Mouse (Mus musculus) kidney, embryonic 16.5 days (tissue): Measurements from ENCODE around the gene Nr4a1. TPM values are rescaled to one million over a fixed set of nuclear protein-coding genes. Genes with fewer than 3 reads are reported as not detected.

Source experiments
- ATAC-seq: fragments of 200-750 bp; cut with Nextera tagmentation; 2 replicates; pipeline ENCODE4 v1.8.0; 2017; ENCODE audit warnings: moderate TSS enrichment; ENCODE audit not compliant: low FRiP score, low TSS enrichment
- H3K27ac ChIP-seq: fragments of 300-500 bp; sonication (generic); 2 replicates; pipeline ENCODE4 v1.5.1; 2014; ENCODE audit warnings: low read length
- H3K27me3 ChIP-seq: fragments of 300-500 bp; sonication (generic); 2 replicates; pipeline ENCODE4 v1.6.1; 2014; ENCODE audit warnings: low read length, control low read depth, mixed read lengths; ENCODE audit not compliant: insufficient read depth
- H3K36me3 ChIP-seq: fragments of 300-500 bp; sonication (generic); 2 replicates; pipeline ENCODE4 v1.6.1; 2014; ENCODE audit warnings: low read length, control low read depth, mixed read lengths; ENCODE audit not compliant: insufficient read depth
- H3K4me1 ChIP-seq: fragments of 300-500 bp; sonication (generic); 2 replicates; pipeline ENCODE4 v1.6.1; 2014; ENCODE audit warnings: low read length, control low read depth, mixed read lengths; ENCODE audit not compliant: insufficient read depth
- H3K4me2 ChIP-seq: fragments of 300-500 bp; sonication (generic); replicated peaks from 2 replicates; pipeline ENCODE4 v1.6.1; 2014; ENCODE audit warnings: low read depth, low read length
- H3K4me3 ChIP-seq: fragments of 300-500 bp; sonication (generic); 2 replicates; pipeline ENCODE4 v1.5.1; 2014; ENCODE audit warnings: mild to moderate bottlenecking, low read length
- H3K9ac ChIP-seq: fragments of 300-500 bp; sonication (generic); replicated peaks from 2 replicates; pipeline ENCODE4 v1.6.1; 2014; ENCODE audit warnings: low read length
- H3K9me3 ChIP-seq: fragments of 300-500 bp; sonication (generic); 2 replicates; pipeline ENCODE4 v1.6.1; 2016; ENCODE audit warnings: low read length, control low read depth
- WGBS: fragments of 180-500 bp; shearing (Covaris S2); extraction: QIAGEN DNeasy Blood & Tissue Kit; methylation state at CpG from one replicate; pipeline ENCODE4 v1.1.7; 2014; 5-methylcytosine and 5-hydroxymethylcytosine counted together
- polyA plus RNA-seq: library from polyadenylated mRNA; unstranded; fragments of >200 nt; fragmentation: Nextera tagmentation; extraction: Ambion mirVana; gene quantifications from 2 replicates; pipeline ENCODE4 v1.2.1, GENCODE M21; 2015

The Nr4a1 gene
- polyA plus RNA-seq, 1 experiment from 2014 or later: 11.9 TPM

- Histone ChIP-seq H3K36me3 (peaks cover 17% of the 10 kb centered on the region), H3K4me1 (peaks cover 48% of the 10 kb centered on the region), H3K9ac (no peak overlapping the region), H3K4me3 (no peak overlapping the region), H3K27me3 (no peaks in the 10 kb centered on the region), H3K4me2 (no peak overlapping the region), H3K27ac (no peak overlapping the region), H3K9me3 (no peaks in the 10 kb centered on the region)
- no peak for ATAC-seq
- WGBS: 52% methylated on average over 4 of the region's 4 CpGs
Measured at GRCm38 (mm10) chr15:101232607-101233006, 21.5 kb upstream of the Nr4a1 start.

GRCm38 (mm10) chr15:101233183-101233582, 20.9 kb upstream of the Nr4a1 start:
- H3K4me1 ChIP-seq: peaks cover 42% of the 10 kb centered on the region

DNA sequence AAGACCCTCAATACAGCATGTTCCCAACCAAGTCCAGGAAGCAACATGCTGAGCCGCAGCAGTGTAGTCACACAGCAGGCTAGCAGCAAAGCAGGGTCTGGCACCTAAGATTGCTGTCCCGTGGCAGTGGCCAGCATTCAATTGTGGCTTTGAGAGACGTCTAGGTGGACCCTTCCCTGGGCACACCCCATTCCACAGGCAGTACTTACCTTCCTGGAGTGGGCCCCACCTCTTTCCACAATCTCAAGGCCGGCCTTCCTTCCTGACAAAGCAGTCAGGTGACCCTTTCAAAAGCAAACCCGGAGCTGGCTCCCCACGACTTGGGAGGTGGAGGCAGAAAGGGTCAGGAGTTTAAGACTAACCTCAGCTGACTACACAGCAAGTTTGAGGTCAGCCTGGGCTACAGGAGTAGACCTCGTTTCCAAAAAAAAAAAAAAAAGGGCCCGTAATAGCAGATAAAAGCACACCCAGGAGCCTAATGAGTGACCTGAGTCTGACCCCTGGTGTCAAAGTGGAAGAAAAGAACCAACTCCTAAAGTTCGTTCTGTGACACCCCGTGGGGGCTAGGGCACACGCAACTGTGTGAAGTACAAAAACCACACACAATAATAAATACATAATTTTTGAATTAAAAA, 20.3 kb upstream of the Nr4a1 start:
- no peaks in the 10 kb centered on the region for H3K9me3 ChIP-seq
- 0 out of 2 replicates have a peak, but pooled peaks cover 3% of the 10 kb centered on the region for H3K27me3 ChIP-seq
- no peak overlapping the region for H3K4me3 ChIP-seq
- WGBS: 33% methylated on average over 11 of the region's 11 CpGs
- H3K4me2 ChIP-seq: no peak overlapping the region
- H3K36me3 ChIP-seq: peaks cover 17% of the 10 kb centered on the region
- H3K4me1 ChIP-seq: peaks cover 40% of the 10 kb centered on the region
- no peak overlapping the region for H3K27ac ChIP-seq
- ATAC-seq: no peak
- no peak overlapping the region for H3K9ac ChIP-seq

More at GRCm38 (mm10) chr15:101233183-101233582, 20.9 kb upstream of the Nr4a1 start:
- H3K36me3 ChIP-seq: peaks cover 17% of the 10 kb centered on the region
- WGBS: 83% methylated on average over 3 of the region's 3 CpGs
- H3K4me2 ChIP-seq: no peak overlapping the region
- no peak overlapping the region for H3K4me3 ChIP-seq
- H3K27me3 ChIP-seq: 0 out of 2 replicates have a peak, but pooled peaks cover 3% of the 10 kb centered on the region
- ATAC-seq: no peak
- no peaks in the 10 kb centered on the region for H3K9me3 ChIP-seq
- no peak overlapping the region for H3K9ac ChIP-seq
- no peak overlapping the region for H3K27ac ChIP-seq

GRCm38 (mm10) chr15:101234611-101235341, 19.3 kb upstream of the Nr4a1 start:
- Histone ChIP-seq H3K4me2 (no peak overlapping the region), H3K4me3 (no peak overlapping the region), H3K9me3 (no peaks in the 10 kb centered on the region), H3K9ac (no peak overlapping the region), H3K27me3 (0 out of 2 replicates have a peak, but pooled peaks cover 3% of the 10 kb centered on the region), H3K4me1 (peaks cover 38% of the 10 kb centered on the region), H3K36me3 (peaks cover 9% of the 10 kb centered on the region), H3K27ac (no peak overlapping the region)
- 75% methylated on average over 10 of the region's 10 CpGs for WGBS
- ATAC-seq: no peak

GRCm38 (mm10) chr15:101235342-101235698, 18.7 kb upstream of the Nr4a1 start:
- no peak for ATAC-seq
- Histone ChIP-seq H3K4me3 (no peak overlapping the region), H3K4me1 (peaks cover 38% of the 10 kb centered on the region), H3K27me3 (0 out of 2 replicates have a peak, but pooled peaks cover 3% of the 10 kb centered on the region), H3K36me3 (peaks cover 9% of the 10 kb centered on the region), H3K27ac (peak overlapping the region; percentile 21; the same call in 1 of the 2 replicates), H3K9me3 (no peaks in the 10 kb centered on the region), H3K9ac (no peak overlapping the region), H3K4me2 (no peak overlapping the region)
- 41% methylated on average over 5 of the region's 5 CpGs for WGBS

GRCm38 (mm10) chr15:101235728-101236327, 18.2 kb upstream of the Nr4a1 start:
- H3K9ac ChIP-seq: peak overlapping the region; percentile 9; the same call in 1 of the 2 replicates
- 17% methylated on average over 12 of the region's 12 CpGs for WGBS

GRCm38 (mm10) chr15:101236878-101237277, 17.2 kb upstream of the Nr4a1 start:
- no peak overlapping the region for H3K4me2 ChIP-seq
- WGBS: 9% methylated on average over 3 of the region's 3 CpGs

More at GRCm38 (mm10) chr15:101235728-101236327, 18.2 kb upstream of the Nr4a1 start:
- Histone ChIP-seq H3K27me3 (0 out of 2 replicates have a peak, but pooled peaks cover 3% of the 10 kb centered on the region), H3K9me3 (no peaks in the 10 kb centered on the region), H3K4me1 (peaks cover 39% of the 10 kb centered on the region), H3K36me3 (peaks cover 7% of the 10 kb centered on the region), H3K4me2 (peak overlapping the region; percentile 28), H3K4me3 (no peak overlapping the region), H3K27ac (peak overlapping the region; percentile 35; the same call in 1 of the 2 replicates)
- ATAC-seq: peak; percentile 35

DNA sequence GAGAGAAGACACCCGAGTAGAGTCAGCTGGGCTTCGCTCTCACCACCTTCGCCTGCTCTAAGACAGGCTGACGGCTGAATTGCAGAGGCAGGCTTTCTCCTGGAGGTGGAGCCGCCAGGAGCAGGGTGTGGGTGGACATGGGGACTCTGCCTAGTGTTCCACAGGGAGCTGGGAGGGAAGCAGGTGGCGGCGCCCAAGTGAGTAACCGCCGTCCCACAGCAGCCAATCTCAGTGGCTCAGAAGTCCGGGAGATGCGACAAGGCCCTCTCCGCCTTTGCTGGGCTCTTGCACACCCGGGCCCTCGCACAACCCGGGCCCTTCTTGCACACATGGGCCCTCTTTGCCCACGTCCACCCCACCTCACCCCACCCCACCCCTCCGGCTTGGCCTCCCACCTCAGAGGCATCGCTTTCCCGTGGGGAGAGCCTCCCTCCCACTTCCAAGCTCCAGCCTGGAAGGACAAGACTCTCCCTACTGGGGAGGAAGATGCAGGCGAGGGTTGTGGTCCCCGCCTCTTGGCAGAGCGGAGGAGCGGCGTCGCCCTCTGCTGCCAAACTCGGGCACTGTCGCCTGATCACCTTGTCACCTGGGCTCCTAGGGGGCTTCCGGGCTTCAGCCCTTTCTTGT, 15.1 kb upstream of the Nr4a1 start:
- peak overlapping the region; percentile 53 for H3K9ac ChIP-seq
- no peak overlapping the region for H3K27ac ChIP-seq
- peak overlapping the region; percentile 60 for H3K4me2 ChIP-seq
- H3K27me3 ChIP-seq: 0 out of 2 replicates have a peak, but pooled peaks cover 3% of the 10 kb centered on the region
- H3K4me1 ChIP-seq: peaks cover 39% of the 10 kb centered on the region
- no peaks in the 10 kb centered on the region for H3K36me3 ChIP-seq
- ATAC-seq: peak; percentile 57
- H3K4me3 ChIP-seq: peak overlapping the region; percentile 30
- H3K9me3 ChIP-seq: no peaks in the 10 kb centered on the region
- 4% methylated on average over 28 of the region's 28 CpGs for WGBS

More at GRCm38 (mm10) chr15:101236878-101237277, 17.2 kb upstream of the Nr4a1 start:
- no peaks in the 10 kb centered on the region for H3K36me3 ChIP-seq
- no peak overlapping the region for H3K9ac ChIP-seq
- no peaks in the 10 kb centered on the region for H3K9me3 ChIP-seq
- peaks cover 44% of the 10 kb centered on the region for H3K4me1 ChIP-seq
- 0 out of 2 replicates have a peak, but pooled peaks cover 3% of the 10 kb centered on the region for H3K27me3 ChIP-seq
- ATAC-seq: no peak
- H3K4me3 ChIP-seq: no peak overlapping the region
- no peak overlapping the region for H3K27ac ChIP-seq

- Histone ChIP-seq H3K9ac (no peak overlapping the region), H3K4me1 (peaks cover 39% of the 10 kb centered on the region), H3K27me3 (0 out of 2 replicates have a peak, but pooled peaks cover 3% of the 10 kb centered on the region), H3K4me3 (no peak overlapping the region), H3K4me2 (no peak overlapping the region), H3K36me3 (no peaks in the 10 kb centered on the region), H3K27ac (no peak overlapping the region), H3K9me3 (no peaks in the 10 kb centered on the region)
- WGBS: 71% methylated on average over 8 of the region's 8 CpGs
- no peak for ATAC-seq
Measured at GRCm38 (mm10) chr15:101239821-101240220, 14.2 kb upstream of the Nr4a1 start.
